Mouse (Mus musculus) frontal cortex, postnatal 36 days (tissue): Measurements from ENCODE around the gene Arhgap31.

Source experiments
- DNase-seq, 2 experiments: peaks; one replicate each; pipeline ENCODE4 v3.0.0; 2022; ENCODE audit warnings: low spot score in 2 of 2

Gene Arhgap31

DNA sequence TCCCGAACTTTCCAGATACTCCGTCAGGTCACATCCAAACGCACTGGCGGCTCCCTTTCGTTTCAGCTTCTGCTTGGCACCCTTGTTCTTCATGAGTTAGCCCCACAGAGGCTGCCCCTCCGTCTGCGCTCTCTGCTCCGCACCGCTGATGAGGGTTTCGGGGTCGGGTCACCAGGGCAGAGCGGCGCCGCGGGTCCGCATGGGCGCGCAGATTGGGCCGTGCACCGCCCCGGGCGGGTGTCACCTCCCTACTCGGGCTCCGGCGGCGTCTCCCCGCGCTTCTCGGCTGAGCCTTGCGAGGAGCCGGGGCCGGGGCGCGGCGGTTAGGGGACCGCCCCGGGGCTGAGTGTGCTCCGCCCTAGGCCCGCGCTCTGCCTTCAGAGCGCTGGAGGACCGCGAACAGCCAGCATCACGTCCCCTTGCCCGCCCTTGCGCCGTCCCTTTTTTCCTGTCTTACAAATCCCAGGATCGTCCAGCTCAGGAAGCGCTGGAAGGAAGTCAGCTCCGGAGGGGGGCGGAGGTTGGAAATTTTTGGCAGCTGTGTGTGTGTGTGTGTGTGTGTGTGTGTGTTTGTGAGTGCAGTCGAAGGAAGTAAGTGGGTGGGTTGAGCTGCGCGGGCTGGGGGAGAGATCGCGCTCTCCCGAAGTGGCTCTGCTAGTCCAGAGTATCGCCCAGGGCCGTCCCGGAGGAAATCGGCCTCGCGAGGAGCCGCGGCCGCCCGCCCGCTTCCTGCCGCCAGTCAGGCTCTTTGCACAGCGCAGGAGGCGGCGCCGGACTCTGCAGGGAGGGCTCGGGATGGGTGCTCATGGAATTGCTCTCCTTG is at the start of gene Arhgap31:
Gene Arhgap31 (minus strand): TSS at position 694 of the 823 bp plus-strand sequence.
- DNase-seq = peak; percentile 65 to 68

DNA sequence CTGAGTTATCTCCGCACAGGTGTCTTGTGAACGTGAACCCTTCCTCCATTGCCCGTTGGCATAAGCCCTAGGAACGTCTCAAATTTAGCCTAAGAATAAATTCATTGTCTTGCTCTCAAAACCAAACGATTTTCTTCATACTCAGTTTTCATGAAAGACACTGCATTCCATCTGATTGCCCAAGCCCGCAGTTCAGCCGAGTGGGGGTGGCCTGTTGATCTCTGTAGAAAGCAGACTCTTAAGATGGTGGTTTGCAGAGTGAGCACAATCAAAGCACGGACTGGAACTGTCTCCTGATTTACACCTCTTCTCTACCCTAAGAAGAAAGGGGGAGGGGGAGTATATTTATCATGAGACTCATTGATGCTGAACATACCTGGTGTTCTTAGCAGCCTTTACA is 49.3 kb upstream of the Arhgap31 start:
- DNase-seq = no peak

DNA sequence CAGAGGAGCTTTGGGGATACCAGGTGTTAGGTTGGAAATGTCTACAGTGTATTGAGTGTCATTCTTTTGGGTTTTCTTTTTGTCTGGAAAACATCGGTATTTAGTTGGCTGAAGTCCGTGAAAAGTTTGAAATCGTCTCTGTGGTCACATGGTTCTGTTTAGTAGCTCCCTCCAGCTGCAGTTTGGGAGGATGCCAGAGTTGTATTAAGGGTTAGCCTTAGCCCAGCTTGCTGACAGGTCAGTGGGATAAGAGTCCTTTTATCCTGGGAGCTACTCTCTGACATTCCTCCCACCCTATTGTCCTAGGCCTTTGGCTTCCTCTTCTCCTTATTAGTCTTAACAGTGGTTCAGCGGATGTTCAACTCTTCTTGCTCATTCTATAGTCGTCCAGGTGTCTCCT is 48.9 kb upstream of the Arhgap31 start:
- DNase-seq = no peak

DNA sequence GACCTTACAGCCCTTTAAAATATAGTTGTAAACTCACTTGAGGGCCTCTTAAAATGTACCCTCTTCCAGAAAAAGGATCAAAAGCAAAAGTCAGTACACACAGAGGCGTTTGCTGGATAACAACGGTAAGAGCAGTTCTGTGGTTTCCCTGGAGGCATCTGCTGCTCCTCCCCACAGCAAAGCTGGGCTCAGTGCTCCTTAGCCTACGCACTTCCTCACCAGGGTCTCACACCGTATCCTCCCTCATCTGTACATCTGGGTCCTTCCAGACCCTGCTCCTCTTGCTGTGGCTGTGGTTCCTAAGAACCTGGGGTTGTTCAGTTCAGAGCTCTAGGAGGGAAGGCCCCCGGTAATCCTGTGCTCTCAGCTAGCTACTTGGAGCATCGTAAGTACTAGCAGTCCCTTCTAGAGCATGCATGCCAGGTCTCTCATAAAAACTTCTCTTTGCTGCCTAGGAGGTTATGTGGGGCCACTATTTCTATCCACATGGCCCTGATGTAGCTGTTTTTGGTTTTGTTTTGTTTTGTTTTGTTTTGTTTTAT is 47.8 kb upstream of the Arhgap31 start:
- DNase-seq = no peak

DNA sequence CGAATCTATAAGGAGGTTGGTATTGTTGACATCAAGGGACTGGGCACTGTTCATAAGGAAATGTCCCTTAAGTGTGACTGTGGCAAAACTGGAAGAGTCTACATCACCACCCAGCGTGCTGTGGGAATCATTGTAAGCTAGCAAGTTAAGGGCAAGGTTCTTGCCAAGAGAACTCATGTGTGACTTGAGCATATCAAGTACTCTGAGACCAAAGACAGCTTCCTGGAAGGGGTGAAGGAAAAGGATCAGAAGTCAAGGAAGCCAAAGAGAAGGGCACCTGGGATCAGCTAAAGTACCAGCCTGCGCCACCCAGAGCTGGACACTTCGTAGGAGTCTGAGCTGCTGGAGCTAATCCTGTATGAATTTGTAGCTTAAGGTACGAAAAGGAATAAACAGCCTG is 47.2 kb upstream of the Arhgap31 start:
- DNase-seq = no peak

DNA sequence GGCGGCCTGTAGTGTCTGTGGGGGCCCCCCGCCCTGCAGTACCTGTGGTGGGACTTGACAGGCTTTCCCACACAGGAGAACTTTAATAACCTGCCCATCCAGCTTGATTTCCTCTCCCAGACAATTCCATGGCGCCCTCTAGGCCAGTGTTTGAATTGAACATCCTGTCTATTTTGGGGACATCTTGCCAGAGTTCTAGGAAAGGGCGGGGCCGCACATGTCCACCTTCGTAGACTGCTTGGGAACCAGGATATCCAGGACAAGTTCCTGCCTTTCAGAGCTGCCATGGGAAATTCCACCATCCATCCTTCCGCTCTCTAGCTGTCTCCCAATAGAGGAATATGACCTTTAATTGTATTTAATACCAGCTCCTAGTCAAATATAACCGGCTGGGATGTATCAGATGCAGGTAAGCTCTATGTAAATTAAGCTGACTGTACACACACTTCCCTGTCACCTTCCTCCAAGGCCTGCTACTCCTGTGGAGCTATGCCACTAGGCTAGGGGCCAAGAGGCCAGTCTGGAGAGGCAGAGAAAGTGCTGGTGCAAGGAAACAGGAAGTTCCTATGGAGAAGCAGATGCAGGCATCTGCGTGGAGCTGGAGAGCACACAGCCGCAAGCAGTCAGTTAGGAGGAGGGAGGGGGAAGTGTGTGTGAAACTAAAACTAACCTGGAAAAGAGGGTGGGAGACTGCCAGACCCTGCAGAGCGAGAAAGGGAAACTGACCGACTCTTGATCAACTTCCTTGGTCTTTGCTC is 45.2 kb upstream of the Arhgap31 start:
- DNase-seq = no peak

DNA sequence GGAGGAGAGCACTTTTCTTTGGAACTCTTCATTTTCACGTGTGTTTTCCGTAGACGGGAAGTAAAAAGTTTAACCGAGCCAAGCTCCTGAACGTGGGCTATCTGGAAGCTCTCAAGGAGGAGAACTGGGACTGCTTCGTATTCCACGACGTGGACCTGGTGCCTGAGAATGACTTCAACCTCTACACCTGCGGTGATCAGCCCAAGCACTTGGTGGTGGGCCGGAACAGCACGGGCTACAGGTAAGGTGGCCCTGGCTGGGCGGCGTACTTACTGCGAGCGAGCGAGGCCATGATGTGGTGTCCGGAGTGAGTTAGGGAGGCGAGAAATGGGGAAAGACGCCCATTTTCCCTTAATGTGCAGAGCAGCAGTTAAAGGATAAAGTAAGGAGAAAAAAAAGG is 44.6 kb upstream of the Arhgap31 start:
- DNase-seq = no peak

DNA sequence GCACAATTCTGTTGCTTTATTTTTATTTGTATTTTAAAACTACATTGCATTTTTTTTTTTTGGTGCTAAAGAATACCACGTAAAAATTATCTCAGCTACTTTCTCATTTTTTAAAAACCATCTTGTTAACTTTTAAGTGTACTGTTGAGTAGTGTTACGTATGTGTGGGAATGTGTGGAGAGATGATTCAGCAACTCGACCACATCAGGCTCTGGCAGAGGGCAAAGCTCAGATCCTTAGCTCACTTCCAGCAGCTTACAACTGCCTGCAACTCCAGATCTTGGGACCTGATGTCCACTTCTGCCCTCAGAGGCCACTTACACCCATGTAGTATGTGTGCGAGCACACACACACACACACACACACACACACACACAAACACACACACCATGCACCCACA is 43.5 kb upstream of the Arhgap31 start:
- DNase-seq = no peak

DNA sequence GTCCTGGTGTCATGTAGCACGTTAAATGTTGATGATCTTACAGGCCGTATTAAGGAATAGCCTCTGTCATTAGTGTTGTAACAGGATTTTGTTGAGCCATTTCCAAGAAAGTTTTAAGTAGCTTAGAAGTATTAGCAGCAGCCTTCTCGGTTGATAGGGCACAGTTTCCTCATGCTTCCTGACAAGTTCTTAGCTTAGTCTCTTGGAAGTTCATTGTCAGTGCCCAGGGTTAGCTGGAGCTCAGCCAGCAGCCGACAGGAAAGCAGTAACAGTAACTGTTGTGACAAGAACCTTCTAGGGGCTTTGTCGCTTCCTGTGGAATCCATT is 43.1 kb upstream of the Arhgap31 start:
- DNase-seq = no peak

DNA sequence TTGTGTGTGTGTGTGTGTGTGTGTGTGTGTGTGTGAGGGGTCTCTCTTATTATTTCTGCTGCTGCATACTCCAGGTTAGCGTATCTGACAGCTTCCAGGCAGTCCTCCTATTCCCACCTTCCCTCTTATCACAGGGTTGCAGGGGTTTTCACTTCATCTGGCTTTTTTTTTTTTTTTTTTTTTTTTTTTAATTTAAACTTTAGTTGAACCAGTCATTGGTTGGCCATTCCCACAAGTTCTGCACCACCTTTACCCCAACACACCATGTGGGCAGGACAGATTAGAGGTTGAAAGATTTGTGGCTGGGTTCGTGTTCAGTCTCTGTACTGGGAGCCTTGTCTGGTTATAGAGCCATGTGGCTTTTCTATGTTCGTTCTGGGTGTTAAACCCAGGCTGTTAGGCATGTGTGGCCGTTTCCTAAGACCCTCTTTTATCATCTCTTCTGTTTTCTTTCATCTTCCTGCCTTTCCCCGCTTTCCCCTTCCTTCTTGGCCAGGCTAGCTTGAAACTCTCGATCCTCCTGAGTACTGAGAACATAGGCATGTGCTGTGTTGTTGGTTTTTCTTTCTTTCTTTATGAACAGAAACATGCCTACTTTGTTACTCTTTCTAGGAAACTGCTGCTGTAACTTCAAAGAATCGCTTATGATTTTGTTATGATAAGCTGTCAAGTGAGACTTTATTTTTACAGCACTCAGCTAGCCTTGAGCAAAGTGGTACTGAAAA is 42.5 kb upstream of the Arhgap31 start:
- DNase-seq = no peak

DNA sequence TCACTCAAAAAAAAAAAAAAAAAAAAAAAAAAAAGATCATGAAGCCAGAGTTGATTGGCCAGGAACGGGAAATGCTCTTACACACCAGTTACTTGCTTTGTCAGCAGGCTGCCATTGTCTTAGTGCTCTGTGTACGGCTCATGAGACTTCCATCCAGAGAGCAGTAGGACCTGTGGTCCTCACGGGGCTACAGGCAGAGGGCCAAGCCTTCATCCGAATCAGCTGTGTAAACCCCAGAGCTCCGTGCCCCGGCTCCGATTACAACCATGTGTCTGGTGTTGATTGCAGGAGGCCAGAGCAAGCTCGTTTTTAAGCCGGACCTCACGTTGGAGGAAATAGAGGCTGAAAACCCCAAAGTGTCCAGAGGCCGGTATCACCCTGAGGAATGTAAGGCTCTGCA is 40.6 kb upstream of the Arhgap31 start:
- no peak for DNase-seq

DNA sequence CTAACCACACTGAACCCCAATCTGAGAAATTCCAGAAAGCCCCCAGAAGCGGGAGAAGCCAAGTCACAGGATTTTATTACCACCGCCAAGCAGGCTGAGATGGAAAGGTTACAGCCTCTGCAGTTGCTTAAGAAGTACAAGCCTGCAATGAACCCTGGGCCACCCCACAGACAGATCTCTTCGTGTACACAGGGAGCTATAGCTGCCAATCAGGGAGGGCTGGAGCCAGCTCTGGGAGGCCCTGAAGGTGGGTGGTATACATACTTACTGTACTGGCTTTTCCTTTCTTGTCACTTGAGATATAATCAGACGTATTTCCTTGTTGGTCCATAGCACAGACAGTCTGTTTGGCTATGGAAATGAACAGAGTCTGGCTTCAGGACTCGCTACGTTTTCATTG is 37.7 kb upstream of the Arhgap31 start:
- DNase-seq = no peak

DNA sequence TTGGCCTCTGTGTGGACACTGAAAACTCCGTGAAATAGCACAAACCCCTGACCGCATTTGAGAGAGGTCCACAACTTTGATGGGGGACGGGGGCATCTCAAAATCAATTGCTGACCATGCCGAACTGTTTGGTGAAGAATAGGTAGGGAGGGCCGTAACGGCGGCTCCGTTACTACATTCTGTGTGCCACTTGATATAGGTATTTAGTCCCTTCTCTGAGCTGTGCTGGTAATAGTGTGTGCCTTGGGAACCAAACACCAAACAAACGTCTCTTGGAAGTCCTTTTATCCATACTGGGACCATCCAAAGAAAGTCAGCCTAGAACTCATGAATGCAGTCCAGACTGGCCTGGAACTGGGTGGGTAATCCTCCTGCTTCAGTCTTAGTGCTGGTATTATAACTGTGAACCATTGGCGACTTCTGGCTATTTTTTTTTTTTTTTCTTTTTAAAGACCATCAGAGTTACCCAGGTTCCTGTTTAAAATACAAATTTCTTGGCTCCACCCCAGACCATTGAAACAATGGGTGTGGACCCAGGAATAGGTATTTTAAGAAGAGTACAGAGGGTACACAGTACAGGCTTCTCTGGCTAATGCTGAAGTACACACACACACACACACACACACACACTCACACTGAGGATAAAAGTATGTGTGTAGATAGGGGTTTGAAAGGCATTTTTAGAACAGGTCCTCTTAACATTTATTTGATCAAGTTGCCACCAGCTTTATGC is 31.0 kb upstream of the Arhgap31 start:
- no peak for DNase-seq

DNA sequence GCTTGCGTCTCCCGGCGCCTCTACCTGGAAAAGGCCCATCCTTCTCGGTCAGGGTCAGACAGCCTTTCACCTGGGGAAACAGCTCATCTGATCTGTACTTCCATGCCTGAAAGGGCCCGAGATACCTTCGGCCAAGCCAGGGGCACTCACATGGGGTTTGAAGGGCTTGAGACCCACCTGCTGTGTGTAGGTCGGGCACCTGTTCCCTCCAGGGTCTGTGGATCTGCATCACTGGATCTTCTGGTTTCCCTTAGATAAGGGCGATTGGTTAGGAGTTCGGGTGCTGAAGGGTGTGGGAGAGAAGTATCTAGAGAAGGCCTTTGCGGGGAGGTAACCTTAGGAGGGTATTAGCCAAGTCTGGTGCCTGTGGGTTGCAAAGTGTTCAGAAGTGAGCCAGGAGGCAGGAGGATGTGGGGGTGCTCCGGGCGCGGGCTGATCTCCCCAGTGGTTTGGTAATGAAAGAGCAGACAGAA is 29.6 kb upstream of the Arhgap31 start:
- peak; percentile 53 to 59 for DNase-seq

DNA sequence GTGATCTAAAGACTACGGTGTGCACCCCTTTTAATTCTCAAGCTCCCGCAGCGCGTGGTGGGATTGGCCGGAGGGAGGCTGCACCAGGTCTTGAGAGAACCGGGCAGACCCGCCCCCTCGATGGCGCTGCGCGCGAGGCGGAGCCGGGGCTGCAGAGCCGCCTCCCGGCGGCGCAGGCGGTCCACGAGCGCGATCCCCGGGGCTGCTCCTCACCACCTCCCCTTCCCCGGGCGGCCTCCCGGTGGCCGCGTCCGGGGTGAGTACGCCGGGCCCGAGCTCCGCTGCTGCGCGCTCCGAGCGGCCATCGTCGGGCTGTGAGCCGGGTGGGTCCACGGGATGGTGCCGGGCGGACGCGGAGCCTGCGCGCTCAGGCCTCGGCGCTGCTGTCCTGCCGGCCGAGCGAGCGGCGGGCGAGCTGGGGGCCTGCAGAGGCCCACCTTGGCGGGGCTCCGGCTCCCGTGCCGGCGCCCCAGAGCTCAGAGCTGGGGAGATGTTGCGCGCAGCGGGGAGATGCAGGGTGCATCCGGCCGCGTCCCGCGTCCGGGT is 29.1 kb upstream of the Arhgap31 start, which contains the start of gene B4galt4:
Gene B4galt4 (plus strand): TSS at position 152 of the 546 bp plus-strand sequence.
- peak; percentile 81 to 83 for DNase-seq

DNA sequence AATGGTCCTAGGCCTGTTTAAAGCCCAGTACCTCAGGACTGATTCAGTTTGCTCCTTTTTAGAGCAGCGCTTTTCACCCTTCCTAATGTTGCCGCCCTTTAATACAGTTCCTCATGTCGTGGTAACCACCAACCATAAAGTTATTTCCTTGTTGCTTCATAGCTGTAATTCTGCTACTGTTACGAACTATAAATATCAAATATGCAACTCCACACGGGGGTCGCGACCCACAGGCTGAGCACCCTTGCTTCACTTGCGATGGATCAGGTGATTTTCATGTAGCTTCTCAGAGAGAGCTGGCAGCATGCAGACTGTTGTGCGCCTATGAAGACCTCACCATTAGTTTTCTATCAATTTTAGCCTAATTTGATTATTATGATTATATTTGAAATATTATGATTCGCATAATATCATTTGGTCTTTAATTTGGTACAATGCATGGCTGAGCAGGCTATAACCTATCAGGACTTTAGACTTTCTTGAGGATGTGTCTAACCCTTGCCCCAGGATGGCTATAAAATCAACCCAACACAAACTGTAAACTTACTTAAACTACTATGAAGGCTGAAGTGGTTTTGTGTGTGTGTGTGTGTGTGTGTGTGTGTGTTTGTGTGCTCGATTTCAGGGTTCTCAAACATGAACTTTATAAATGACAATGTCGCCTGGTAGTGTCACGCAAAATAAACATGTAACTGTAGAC is 28.3 kb upstream of the Arhgap31 start:
- no peak for DNase-seq

DNA sequence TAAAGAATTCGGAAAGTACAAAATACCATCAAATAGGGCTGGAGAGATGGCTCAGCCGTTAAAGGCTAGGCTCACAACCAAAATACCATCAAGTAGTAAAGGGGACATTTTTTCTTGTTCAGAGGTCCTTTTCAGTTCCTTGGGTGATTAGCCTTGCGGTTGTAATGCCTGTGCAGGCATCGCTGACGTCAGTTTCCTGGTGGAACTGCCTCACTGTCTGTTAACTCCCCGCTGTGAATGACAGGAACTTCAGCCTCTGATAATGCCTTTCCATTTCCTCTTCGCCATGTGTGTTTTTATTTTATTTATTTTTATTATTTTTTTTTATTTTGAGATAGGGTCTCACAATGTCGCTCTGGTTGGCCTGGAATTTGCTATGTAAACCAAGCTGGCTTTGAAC is 17.8 kb upstream of the Arhgap31 start:
- no peak for DNase-seq

DNA sequence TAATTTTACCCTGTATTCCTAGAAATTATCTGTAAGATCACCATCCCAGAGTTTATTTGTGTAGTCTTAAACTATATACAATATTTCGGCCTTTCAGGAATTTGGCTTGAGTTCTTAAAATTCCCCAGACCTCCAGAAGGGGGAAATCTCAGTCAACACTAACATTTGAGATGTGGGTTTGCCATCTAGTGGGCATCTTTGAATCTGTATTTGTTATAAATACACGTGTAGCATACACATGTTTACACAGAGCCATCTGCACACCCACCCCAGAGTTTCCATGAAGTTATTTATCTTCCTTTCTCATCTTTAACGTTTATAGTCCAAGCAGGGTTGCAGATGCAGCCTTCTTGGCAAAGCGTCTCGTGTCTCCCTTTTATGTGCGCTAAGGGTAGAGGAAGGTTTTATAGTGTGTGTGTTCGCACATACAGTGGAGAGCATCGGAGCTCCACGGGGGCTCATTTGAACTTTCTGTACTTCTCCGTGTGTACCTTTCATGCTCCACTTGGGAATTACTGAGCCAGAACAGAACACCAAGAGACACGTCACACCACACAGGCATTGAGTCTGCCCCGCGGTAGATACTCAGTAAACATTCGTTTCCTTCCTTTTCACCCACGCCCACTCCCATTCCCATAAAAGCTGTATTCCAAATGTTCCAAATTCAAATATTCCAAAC is 16.7 kb upstream of the Arhgap31 start:
- peak; percentile 24 to 56 for DNase-seq

DNA sequence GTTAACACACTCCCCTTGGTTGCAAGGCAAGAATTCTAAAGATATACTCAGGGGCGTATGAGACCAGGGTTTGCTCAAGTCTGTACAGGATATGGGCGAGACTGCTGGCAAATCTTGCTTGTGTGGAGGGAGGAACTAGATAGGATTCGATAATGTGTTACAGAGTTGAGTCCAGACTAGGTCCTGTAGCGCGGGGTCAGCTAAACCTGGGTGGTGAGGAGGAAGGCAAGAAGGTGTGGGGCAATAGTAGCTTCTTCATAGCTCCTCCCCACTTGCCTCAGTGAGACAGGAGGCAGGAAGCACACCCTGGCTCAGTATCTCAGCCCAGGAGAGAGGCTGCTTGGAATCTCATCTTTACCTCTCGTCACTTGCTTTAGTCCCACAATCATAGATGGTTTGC is 16.1 kb upstream of the Arhgap31 start:
- no peak for DNase-seq

DNA sequence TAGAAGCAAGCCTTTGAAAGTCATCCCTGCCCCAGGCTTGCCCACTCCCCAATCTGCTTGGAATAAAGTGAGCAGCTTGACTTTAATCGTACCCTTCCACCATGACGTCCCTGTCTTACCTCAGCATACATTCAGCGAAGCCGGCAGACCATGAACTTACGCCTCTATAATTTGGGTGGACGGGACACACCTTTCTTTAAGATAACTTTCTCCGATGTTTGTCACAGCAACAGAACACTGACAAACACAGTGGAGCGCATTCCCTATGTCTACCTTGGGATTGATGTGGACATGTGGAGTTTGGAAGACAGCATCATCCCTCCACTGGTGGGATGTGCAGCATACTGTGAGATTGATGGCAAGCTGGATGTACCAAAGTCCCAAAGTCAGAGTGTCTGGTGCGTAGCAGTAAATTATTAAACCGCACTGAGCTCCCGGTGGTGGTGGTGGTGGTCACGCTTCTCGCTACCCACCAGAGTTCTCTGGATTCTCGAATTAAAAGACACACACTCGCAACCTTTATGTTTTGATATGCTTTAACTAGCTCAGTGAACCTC is 15.6 kb upstream of the Arhgap31 start:
- no peak for DNase-seq
